Mouse (Mus musculus): Measurements from ENCODE around the gene Kcna1. TPM values are rescaled to one million over a fixed set of nuclear protein-coding genes. Genes with fewer than 3 reads are reported as not detected.
A peak's percentile ranks its signal among the peaks of the same experiment; 100 is the strongest.

The Kcna1 gene
- 10 to 100 TPM; 48.5 to 53.7 TPM for total RNA-seq (2021)
- long read RNA-seq, full-length matches to known transcripts: 18 of 18 reads
- long read RNA-seq, partial matches to known transcripts: 0 of 18 reads
- long read RNA-seq, other reads (novel, unspliced or antisense): 0 of 18 reads

GRCm38 (mm10) chr6:126646381-126646780 is at the start of gene Kcna1:
TSS of gene Kcna1 (minus strand) at chr6:126646384.
- DNase-seq (ENCODE audit: low spot score in 2 of 2): no peak

- no peak for DNase-seq (ENCODE audit: low spot score in 2 of 2)
Measured at GRCm38 (mm10) chr6:126687120-126687519, 40.9 kb upstream of the Kcna1 start.

- no peak for DNase-seq (ENCODE audit: low spot score in 2 of 2)
Measured at GRCm38 (mm10) chr6:126685135-126685534, 39.0 kb upstream of the Kcna1 start.

GRCm38 (mm10) chr6:126678961-126679360 is 32.8 kb upstream of the Kcna1 start:
- peak; percentile 41 to 48 for DNase-seq (ENCODE audit: low spot score in 2 of 2)

GRCm38 (mm10) chr6:126667001-126667400 is 20.8 kb upstream of the Kcna1 start:
- DNase-seq (ENCODE audit: low spot score in 2 of 2): no peak

GRCm38 (mm10) chr6:126666091-126666490 is 19.9 kb upstream of the Kcna1 start:
- DNase-seq (ENCODE audit: low spot score in 2 of 2): no peak

- no peak for DNase-seq (ENCODE audit: low spot score in 2 of 2)
Measured at GRCm38 (mm10) chr6:126664569-126664968, 18.4 kb upstream of the Kcna1 start.

GRCm38 (mm10) chr6:126657646-126658394 is 11.6 kb upstream of the Kcna1 start:
- no peak for DNase-seq (ENCODE audit: low spot score in 2 of 2)

- no peak for DNase-seq (ENCODE audit: low spot score in 2 of 2)
Measured at GRCm38 (mm10) chr6:126653561-126653960, 7.4 kb upstream of the Kcna1 start.

GRCm38 (mm10) chr6:126645644-126646358 is 383 bp downstream of the Kcna1 start:
- DNase-seq (ENCODE audit: low spot score in 2 of 2): peak; percentile 58 to 70

GRCm38 (mm10) chr6:126645044-126645541 is 1.1 kb downstream of the Kcna1 start:
- DNase-seq (ENCODE audit: low spot score in 2 of 2): peak; percentile 42 to 53

GRCm38 (mm10) chr6:126644181-126645043 is 1.8 kb downstream of the Kcna1 start:
- DNase-seq (ENCODE audit: low spot score in 2 of 2): peak; percentile 45 to 62

GRCm38 (mm10) chr6:126643341-126644055 is 2.7 kb downstream of the Kcna1 start:
- DNase-seq (ENCODE audit: low spot score in 2 of 2): no peak

- peak; percentile 36 to 59 for DNase-seq (ENCODE audit: low spot score in 2 of 2)
Measured at GRCm38 (mm10) chr6:126642856-126643321, 3.3 kb downstream of the Kcna1 start.

- DNase-seq (ENCODE audit: low spot score in 2 of 2): no peak
Measured at GRCm38 (mm10) chr6:126628451-126628850, 17.7 kb downstream of the Kcna1 start.

- DNase-seq (ENCODE audit: low spot score in 2 of 2): no peak
Measured at GRCm38 (mm10) chr6:126618455-126618854, 27.7 kb downstream of the Kcna1 start.

GRCm38 (mm10) chr6:126610746-126611145 is 35.4 kb downstream of the Kcna1 start:
- DNase-seq (ENCODE audit: low spot score in 2 of 2): no peak

GRCm38 (mm10) chr6:126609193-126609947 is 36.8 kb downstream of the Kcna1 start:
- DNase-seq (ENCODE audit: low spot score in 2 of 2): no peak

GRCm38 (mm10) chr6:126601843-126602326 is 44.3 kb downstream of the Kcna1 start:
- DNase-seq (ENCODE audit: low spot score in 2 of 2): peak in 1 of 2 experiments; percentile 34

Data from layer of hippocampus, postnatal 10 days (tissue).